Mouse (Mus musculus): ENCODE data around the gene 2300002M23Rik. TPM values are rescaled to one million over a fixed set of nuclear protein-coding genes. Genes with fewer than 3 reads are reported as not detected.

The 2300002M23Rik gene
- total RNA-seq (2021), result not detected

DNA sequence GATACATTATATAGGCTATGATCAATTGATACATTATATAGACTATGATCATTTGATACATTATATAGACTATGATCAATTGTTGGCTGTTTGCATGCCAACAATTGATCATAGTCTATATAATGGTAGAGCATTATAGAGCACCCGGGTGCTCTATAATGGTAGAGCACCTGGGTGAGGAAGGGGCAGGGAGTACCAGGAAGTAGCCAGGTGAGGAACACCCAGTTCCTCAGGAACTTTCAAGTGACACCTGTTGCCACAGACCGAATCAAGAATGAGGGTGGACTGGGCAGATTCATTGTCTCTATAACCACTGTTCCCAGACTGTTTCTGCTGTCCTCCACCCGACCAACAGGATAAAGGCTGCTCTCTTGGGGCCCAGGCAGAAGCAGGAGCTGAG, at the start of gene 2300002M23Rik:
Gene 2300002M23Rik, plus strand, starts transcription at position 301 of the 400 bp plus-strand sequence.
- intact Hi-C loops (cut with DNase I), result no loop called here
- no peak for DNase-seq

DNA sequence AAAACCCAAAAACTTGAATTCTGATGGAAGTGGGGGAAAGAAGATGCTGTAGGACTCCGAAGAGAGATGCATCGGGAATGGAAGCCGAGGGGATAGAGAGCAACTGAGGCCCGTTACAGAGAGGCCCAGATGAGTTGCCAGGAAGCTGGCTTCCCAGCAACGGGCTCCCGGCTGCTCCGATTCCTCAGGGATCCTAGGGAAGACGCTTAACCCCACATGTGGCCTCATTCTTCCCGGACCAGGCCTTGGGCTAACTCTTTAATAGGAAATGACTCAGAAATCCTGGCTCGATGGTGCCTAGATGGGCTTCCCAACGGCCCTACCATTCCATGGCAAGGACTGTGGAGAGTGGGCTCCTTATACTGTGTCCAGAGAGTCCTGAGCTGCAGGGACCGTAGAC, 49.7 kb upstream of the 2300002M23Rik start:
- intact Hi-C loops (cut with DNase I), result no loop called here
- peak; percentile 13 to 24 for DNase-seq

DNA sequence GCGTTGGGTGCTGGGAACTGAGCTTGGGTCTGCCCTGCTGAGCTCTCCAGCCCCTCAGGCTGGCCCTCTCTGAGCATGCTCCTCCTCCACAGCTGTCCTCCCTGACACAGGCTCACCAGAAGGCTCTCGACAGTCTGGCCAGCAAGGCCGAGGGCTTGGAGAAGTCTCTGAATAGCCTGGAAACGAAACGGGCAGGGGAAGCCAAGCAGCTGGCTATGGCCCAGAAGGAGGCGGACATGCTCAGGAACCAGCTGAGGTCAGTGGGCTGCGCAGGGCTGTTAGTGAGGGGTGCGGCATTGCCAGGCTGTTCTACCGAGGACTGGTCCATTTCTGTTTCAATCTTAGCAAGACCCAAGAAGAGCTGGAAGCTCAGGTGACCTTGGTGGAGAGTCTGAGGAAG, 42.9 kb upstream of the 2300002M23Rik start:
- intact Hi-C loops (cut with DNase I), result no loop called here
- DNase-seq, result no peak

DNA sequence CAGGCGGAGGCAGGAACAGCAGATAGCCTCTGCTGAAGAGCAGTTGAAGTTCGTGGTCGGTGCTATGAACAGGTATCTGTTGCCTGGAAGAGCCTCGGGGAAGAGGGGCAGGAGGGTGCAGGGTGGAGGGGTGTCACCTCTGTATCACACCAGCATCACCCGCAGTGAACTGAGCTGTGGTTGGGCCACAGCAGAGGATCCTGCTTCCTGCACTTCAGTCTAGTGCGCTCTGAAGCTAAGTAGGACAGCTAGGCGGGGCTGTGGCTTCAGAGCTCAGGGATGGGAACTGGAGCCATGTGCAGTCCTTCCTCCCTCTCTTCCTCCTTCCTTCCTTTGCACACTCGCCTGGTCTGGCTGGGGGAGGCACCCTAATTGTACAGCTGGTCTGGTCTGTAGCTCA, 40.6 kb upstream of the 2300002M23Rik start:
- intact Hi-C loops (cut with DNase I), result no loop called here

DNA sequence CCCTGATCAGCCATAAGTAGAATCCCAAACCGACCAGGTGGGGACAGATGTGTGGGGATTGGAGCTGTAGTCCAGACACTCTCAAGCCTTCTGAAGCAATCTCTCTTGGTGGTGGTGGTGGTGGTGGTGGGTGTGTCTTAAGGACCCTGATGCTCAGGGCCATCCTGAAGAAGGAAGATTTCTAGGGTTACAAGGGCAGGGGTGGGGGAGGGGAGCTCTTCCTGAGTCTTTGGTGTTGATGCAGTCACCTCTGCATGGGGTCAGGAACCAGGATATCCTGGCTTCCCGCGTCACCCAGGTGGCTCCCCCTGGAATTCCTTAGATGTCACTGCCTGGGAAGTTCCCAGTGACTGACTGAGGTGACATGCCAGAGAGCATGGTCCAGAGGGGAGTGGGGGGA, 34.9 kb upstream of the 2300002M23Rik start:
- DNase-seq, result no peak
- intact Hi-C loops (cut with DNase I), result no loop called here

More for the DNA sequence above, 40.6 kb upstream of the 2300002M23Rik start:
- DNase-seq, result no peak

DNA sequence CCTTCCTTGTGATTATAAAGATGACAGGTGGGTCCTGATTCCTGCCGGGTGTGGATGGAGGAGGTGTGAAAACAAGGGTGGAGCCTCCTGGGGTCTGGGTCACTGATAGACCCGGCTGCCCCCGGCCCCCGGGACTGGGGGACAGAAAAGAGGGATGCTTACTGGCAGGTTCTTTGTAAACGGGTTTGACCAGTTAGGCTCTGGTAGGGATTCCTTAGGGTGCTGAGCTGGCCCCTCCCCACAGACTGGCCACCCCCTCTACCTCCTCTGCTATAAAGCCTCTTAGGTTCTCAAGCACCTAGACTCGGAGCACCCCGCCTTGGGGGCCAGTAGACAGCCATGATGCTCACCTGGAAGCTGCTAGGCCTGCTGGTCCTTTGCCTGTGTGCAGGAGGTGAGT, 34.3 kb upstream of the 2300002M23Rik start, which contains the start of gene Psors1c2:
Gene Psors1c2, plus strand, starts transcription at position 301 of the 400 bp plus-strand sequence.
- intact Hi-C loops (cut with DNase I), result no loop called here
- DNase-seq, result no peak

DNA sequence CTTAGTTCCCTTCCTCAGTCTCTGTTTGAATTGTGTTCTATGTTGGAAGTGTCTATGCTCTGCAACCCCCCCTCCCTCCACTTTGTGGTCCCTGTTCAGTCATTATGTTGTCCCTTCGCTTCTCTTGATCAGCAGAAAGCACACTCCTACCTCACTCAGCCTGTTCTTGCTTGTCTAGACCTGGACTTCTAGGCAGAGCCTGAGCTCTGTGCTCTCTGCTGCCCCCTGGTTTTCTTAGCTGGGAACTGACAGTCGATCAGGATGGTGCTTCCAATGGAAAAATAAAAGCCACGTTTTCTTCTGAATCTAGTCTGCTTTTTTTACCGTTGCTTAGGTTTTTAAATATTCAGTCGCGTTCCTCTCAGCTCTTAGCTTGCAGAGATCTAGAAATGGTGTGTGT, 32.9 kb upstream of the 2300002M23Rik start:
- DNase-seq, result peak; percentile 71 to 73
- intact Hi-C loops (cut with DNase I), result loop anchor here (1.0 kb wide), 1 partner anchor 50 kb away; no protein-coding TSS in a partner anchor

DNA sequence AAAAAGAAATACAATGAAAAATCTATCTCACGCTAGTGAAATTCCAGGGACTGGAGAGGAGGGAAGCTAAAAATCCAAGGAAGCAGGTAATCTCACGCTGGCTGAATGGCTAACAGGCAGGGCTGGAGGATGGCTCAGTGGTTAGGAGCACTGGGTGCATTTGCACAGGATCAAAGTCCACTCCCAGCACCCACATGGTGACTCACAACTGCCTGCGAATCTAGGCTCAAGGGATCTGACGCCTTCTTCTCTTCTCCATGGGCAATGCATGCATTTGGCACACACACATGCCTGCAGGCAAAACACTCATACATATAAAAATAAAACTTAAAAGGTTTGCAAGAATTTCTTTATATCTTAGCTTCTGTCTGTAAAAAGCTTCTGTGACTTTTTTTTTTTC, 29.8 kb upstream of the 2300002M23Rik start:
- DNase-seq, result no peak
- intact Hi-C loops (cut with DNase I), result no loop called here

DNA sequence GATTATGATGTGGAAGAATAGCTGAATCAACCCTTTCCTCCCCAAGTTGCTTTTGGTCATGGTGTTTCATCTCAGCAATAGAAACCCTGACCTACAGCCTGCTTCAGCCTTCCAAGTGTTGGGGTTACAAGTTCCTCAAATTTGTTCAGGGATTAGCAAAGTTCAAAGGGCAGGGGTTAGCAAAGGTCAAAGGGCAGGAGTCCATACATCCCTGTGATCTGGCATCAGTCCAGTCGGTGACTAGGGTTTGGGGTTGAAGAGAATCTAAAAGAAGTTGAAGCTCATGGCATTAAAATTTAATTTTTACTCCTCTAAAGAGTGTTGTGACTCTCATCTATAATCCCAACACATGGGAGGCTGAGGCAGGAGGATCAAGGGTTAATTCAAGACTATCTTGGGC, 28.8 kb upstream of the 2300002M23Rik start:
- no peak for DNase-seq
- intact Hi-C loops (cut with DNase I), result no loop called here

DNA sequence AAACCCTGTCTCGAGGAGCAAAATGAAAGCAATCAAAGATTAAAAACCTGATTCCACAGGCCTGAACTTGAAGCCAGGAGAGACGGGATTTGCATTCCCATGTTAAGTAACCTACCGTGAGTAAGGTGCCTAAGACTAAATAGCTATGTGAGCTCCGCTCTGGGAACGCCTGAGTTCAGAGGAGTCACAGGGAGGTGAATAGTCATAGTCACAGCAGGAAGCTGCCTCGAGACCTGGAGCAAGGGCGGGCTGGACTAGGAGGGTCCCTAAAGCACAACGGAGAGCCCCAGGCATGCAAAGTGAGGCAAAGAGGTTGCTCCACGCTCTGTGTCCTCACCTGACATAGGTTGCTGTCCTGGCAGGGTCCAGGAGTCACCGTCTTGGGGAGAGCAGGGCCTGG, 27.7 kb upstream of the 2300002M23Rik start:
- intact Hi-C loops (cut with DNase I), result no loop called here
- DNase-seq, result no peak

DNA sequence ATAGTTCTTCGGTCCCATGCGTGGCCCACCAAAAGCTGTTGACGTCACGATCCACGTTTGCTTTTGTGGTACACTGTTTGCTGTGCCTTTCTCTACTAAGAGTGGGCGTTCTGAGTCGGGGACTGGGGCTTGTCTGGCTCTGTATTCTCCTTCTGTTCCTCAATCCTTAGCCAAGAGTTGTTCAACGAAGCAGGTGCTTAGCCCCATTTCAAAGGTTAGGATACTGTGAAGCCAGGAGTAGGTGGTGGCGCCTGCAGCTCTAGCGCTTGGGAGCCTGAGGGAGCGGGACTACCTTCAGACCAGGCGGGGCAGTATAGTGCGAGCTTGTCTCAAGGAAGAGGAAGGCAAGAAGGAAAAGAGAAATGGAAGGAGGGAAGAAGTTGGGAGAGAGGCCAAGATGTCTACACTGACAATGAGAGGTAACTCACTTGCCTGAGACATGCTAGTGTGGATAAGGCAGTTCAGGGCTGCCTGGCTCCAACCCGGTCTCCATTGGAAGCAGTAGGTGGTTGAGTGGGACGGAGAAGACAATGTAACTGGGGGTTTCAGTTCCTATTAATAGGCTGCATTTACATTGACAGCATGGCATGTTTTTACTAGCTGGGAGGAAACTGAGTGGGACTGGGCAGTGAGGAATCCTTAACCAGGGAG, 24.4 kb upstream of the 2300002M23Rik start:
- no peak for DNase-seq
- intact Hi-C loops (cut with DNase I), result no loop called here

DNA sequence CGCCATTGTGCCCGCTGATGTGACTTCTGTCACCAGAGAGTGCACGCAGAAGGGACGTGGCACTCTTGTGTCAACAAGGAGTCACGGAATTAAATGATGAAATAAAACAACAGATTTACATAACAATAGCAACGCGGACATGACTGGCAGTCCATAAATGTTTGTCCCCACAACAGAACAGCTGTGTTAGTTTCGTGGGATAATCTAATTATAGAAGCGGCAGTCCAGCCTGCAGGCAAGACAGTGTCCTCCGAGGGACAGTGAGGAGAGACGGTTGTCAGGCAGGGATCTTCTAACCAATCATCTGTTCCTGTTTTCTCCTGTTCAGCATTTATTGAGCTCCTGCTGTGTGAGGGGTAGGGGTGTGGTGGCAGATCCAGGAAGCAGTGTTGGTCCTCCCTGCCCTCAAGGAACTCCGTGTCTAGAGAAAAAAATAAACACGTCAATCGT, 23.8 kb upstream of the 2300002M23Rik start:
- no peak for DNase-seq
- intact Hi-C loops (cut with DNase I), result no loop called here

DNA sequence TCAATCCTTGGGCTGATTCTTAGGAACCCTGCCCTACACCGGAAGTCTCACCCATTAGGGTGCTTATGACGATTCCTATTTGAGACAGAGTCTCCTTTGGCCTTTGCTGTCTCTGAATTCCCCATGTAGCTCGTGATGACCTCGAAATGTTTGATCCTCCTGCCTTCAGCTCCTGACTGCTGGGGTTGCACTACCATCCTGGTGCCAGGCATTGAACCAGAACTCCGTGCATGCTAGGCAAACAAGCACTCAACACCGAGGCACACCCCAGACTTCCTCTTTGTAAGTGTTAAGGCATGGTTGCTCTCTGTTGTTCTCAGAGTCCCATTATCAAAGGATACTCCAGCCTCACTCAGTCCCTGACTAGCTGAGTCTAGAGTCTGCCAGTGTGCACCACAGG, 23.2 kb upstream of the 2300002M23Rik start:
- intact Hi-C loops (cut with DNase I), result loop anchor here (1.0 kb wide), 1 partner anchor 34 kb away; no protein-coding TSS in a partner anchor
- DNase-seq, result no peak

DNA sequence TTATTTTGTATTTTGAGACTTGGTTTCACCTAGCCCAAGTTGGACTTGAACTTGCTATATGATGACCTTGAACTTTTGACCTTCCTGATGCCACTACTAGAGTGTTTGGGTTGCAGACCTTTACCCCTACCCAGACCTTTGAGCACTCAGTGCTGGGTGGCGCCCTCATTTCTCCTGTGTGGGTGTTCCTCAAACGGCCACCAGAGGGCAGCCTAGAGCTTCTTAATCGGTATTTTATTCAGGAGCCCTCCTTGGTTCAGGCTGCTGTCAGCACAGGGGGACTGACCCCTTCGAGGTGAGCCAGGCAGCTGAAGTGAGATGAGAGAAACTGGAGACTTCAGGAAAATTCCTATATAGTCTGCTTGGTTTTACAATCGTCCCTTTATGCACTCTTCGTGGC, 22.6 kb upstream of the 2300002M23Rik start:
- intact Hi-C loops (cut with DNase I), result loop anchor here (1.0 kb wide), 1 partner anchor 34 kb away; no protein-coding TSS in a partner anchor
- DNase-seq, result peak; percentile 59 to 64

DNA sequence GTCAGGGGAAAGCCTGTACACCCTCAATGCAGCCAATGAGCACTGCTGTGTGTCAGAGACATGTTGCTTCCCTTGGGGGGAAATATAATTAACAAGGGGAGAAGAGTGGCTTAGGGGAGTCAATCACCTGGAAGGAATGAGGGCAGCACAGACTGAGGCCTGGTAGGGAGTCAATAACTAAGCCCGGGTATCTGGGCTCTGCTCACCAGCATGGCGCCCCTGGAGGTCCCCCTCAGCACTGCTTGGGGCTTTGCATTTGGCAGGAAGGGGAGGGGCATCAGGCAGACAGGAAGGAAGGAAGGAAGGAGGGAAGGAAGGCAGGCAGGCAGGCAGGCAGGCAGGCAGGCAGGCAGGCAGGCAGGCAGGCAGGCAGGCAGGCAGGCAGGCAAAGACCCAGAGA, 19.8 kb upstream of the 2300002M23Rik start:
- no peak for DNase-seq

DNA sequence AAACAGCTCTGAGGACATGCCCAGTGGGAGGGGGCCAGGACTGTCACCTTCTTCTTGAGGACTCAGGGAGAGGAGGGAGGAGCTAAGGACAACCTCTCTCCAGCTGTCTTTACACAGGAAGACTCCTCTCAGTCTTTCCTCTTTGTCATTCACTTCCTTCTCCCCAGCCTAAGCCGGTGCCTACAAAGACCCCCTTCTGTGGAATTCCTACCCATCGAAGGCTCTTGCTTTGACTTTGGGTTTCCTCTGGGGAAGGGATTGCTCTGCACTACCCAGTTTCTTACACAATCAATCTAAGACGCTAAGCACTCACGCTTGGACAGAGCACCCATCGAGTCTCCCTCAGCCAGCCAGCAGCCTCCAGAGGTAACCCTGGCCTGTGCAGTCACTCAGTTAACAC, 18.6 kb upstream of the 2300002M23Rik start:
- DNase-seq, result no peak
- intact Hi-C loops (cut with DNase I), result no loop called here

More for the DNA sequence above, 19.8 kb upstream of the 2300002M23Rik start:
- intact Hi-C loops (cut with DNase I), result no loop called here

DNA sequence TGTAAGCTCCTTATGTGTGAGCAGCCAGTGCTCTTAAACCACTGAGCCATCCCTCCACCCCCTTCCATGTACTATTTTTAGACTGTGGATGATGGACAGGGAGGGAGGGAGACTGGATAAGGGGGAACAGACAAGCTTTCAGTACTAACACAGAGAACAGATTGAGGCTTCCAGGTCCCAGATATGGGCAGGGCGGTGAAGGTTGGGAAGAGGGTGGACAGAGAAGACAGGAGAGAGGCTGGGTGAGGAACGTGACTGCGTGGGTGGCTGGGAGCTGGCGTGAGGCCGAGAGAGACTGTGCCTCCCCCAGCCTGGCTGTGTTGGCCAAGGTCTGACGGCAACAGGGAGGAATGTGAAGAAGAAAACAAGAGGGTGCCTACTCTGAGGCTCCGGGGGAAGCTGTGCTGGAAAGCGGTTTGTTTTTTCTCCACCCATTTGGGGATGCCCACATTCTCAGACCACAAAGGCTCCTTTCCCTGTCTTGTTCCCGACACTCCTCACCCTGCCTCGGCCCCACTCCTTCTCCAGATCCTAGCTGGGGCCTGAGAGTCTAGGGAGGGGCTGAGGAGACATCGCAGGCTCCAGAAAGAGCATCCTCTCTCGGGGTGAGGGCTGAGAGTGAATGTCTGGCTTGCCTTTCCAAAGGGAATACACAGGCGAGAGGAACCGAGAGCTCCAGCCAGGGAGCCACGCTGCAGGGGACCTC, 17.7 kb upstream of the 2300002M23Rik start:
- intact Hi-C loops (cut with DNase I), result no loop called here
- DNase-seq, result peak; percentile 78 to 83

DNA sequence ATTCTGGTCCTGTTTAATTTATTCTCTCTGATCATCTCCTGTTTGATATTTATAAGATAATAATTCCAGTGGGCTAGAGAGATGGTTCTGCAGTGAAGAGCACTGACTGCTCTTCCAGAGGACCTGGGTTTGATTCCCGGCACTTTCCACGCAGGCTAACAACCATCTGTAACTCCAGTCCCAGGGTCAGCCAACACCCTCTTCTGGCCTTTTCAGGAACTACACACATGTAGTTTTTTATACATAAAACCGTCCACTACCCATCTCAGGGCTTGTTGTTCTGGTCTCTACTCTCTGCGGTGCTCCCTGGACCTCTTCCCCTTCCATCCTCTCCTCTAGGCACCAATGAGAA, 17.1 kb upstream of the 2300002M23Rik start:
- intact Hi-C loops (cut with DNase I), result no loop called here
- DNase-seq, result no peak

DNA sequence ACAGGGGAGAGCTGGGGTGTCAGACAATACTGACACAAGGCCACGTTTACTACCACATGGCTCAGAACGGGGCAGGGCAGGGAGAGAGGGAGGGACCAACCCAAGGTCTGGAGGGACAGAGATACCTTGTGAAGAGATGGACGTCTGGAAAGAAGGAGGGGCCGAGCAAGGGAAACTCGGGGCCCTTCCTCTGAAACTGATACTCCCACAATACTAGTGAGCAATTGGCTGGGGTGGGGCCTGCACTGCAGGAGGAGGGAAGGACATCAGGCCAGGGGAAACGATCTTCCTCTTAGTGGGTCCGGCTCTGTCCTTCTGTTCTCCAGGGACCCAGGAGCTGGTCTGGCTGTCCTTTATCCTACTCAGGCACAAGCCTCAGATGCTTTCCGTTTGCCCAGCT, 16.4 kb upstream of the 2300002M23Rik start:
- DNase-seq, result no peak
- intact Hi-C loops (cut with DNase I), result no loop called here

DNA sequence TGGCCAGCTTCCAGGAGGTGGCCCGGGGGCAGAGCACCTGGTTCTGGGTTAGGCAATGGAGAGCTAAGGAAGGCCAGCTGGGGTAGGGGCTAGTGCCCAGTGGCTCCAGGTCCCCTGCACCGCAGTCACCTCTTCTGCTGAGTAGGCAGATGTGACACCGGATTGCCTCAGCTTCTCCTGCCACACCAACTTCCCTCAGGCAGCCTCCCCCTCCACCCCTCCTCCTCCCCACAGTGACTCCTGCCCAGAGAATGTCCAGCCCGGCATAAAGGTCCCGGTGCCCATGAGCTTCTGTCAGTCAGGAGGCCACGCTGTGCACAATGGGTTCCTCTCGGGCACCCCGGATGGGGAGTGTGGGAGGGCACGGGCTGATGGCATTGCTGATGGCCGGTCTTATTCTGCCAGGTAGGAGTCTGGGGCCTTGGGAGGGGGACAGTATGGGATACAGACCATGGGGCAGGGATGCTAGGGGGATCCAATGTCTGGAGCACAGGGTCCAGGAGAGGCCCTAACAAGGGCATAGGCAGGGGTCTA, 15.3 kb upstream of the 2300002M23Rik start, which contains the start of gene Cdsn:
Gene Cdsn, plus strand, starts transcription at position 248 of the 534 bp plus-strand sequence.
- intact Hi-C loops (cut with DNase I), result no loop called here
- DNase-seq, result no peak

DNA sequence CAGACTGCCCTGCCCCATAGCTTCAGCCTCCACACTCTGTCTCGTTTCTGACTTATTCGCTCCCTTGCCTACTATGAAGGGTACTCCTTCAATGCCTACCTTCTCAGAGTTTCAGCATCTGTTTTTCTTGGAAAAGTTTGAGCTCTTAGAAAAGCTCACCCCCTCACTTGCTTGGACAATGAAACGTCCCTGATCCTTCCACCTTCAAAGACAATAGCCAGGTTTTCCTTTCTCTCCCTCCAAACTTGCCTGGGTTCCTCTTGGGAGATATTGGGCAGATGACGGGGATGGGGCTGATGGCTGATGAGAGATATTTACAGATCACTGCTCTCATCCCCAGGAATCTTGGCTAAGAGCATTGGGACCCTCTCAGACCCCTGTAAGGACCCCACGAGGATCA, 12.9 kb upstream of the 2300002M23Rik start:
- intact Hi-C loops (cut with DNase I), result no loop called here

More for the DNA sequence above, 12.9 kb upstream of the 2300002M23Rik start:
- DNase-seq, result no peak

Data from heart, postnatal 36 days (tissue).